Mouse (Mus musculus): Measurements from ENCODE around the gene Lcp2.

Lcp2 gene

GRCm38 (mm10) chr11:34048375-34049124 is 1.8 kb downstream of the Lcp2 start:
- no peak for DNase-seq

DNA sequence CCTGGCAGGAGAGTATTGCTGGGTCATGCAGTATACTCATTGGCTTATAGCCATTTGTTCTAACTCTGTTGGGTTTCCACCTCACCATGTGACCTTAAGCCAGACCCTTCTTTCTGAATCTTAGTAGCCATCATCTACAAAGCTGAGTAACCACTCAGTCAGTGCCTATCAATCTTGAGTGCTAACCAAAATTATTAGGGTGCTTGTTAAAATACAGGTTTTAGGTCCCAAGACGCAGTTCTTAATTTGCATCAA is 2.3 kb downstream of the Lcp2 start:
- no peak for DNase-seq

DNA sequence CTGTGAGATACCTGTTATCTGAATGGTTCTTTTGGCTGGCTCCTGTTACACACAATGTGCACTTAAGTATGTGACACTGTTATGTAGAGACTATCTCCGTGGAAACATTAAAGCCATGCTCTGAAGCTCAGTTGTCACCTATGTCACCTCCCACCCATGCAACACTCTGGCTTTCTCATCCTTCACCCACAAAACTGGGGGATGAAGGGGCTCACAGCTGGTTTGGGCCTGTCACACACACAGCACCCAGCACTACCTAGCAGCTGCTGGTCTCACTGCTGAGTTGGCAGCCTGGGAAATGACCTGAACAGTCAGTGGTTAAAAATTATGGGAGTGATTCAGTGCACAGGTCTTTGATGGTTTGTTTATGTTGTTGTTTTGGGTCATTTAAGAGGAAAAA is 3.3 kb downstream of the Lcp2 start:
- DNase-seq: no peak

- DNase-seq: no peak
Measured at GRCm38 (mm10) chr11:34050643-34051042, 3.9 kb downstream of the Lcp2 start.

DNA sequence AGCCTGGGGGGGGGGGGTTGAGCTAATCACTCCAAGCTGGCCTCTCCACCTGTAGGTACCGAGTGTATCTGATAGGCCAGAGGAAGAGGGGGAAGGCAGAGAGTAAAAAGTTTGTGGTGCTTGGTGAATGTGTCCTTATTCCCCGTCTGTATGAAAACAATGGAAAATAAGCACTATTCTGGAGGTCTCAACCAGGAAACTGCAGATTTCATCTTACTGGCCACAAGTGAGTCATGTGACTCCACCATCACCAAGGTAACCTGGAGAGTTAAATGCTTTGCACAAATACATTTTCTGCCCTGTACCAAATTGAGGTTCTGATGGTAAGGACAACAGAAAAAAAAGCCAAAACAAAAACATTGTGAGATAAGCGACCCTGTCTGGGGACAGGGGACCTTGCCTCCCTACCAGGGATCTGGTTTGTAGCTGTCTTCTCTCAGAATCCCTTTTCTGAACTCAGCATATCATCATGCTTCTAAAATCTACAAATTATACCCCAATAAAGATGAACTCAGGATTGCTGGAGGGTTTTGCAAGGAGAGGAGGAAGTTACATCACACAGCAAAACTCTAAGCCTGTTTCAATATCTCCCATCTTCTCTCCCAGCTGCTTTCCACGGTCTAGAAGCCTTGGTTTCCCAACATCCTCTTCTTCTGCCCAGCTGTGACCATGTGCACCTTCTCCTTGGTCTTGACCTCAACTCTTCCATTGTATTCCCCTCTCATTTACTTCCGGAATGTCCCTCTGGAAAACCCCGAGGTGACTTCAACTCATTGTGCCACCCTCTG is 6.5 kb downstream of the Lcp2 start:
- no peak for DNase-seq

GRCm38 (mm10) chr11:34054031-34054727 is 7.5 kb downstream of the Lcp2 start:
- no peak for DNase-seq

GRCm38 (mm10) chr11:34056715-34057114 is 10.0 kb downstream of the Lcp2 start:
- no peak for DNase-seq

DNA sequence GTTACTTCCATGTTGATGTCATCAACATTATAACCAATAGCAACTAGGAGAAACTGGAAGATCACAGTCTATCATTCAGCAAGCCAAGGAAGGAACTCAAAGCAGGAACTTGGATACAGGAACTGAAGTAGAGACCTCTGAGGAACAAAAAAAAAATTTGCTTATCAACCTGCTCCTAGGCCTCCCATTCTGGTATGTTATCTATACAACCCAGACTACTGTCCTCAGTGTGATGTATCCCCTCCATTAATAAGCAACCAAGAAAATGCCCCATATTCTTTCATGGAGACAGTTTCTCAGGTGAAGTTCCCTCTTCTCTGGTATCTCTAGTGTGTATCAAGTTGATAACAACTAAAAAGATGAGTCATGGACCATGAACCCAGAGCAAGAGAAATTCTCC is 11.6 kb downstream of the Lcp2 start:
- DNase-seq: no peak

GRCm38 (mm10) chr11:34058960-34059359 is 12.2 kb downstream of the Lcp2 start:
- no peak for DNase-seq

- no peak for DNase-seq
Measured at GRCm38 (mm10) chr11:34061740-34062139, 15.0 kb downstream of the Lcp2 start.

GRCm38 (mm10) chr11:34063257-34063656 is 16.5 kb downstream of the Lcp2 start:
- DNase-seq: no peak

DNA sequence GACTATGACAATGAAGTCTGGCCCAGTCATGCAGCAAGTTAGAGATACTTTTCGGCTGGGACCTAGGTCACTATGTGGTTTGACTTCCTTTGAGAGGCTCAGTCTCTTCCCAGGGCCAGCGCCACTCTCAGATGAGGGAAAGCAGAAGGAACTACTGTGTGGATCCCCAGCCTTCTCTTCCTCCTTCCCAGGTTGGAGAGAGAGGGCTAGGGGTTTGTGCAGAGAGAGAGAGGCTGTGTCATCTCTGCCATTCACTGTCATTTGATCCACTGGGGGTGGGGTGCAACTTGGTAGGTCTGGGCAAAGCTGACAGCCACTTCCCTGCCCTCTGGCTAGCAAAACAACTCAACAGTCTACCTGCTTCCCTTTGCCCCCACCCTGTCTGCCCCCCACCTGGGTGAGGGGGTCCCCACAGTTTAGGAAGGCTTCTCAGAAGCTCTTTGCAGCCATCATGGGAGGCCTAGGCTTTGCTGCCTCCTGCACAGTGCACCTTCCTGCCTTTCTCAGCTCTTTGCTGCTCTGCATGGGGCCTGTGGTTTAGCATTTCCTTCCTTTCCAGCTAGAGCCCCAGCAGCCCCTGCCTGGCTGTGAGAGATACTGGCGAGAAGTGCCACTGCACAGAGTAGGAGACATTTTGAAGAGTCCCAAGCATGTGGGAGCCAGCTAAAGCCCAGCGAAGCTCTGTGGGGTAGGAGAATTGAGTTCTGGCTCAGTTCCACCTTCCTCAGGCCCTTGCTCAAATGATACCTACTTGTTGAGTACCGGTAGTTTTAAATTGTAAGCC is 17.2 kb downstream of the Lcp2 start:
- no peak for DNase-seq

DNA sequence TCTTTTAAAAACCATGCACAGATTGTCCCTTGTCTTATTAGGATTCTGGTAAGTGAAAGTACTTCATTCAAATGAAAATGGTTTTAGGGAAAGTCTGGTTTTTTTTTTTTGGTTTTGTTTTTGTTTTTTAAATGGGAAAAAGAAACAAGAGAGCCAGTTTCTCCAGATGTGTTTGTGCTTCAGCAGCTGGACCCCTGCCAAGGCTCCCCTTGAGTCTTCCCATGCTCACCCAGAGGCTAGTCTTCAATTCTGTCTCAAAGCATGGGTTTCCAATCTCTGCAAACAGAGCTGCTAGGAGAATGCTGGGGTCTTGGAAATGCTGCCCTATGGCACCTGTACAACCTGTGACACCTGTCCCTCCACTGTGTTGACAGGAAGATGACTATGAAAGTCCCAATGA is 23.9 kb downstream of the Lcp2 start:
- no peak for DNase-seq

DNA sequence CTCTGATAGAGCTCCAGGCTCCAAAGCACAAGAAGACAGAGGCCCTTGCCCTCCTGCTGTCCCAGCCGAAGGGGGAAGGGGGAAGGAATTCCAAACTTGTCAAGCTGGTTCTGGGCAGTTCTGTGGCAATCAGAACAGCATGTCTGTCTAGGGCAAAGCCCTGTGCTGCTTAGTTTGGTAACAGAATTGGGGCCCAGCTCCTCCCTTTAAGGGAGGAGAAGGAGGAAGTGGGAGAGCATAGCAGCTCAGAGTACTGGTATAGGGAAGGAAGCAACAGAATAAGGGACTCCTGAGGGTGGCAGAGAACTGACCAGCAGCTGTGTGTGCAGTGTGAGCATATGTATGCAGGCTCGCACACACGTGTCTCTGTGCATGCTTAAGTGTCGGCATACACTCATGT is 25.6 kb downstream of the Lcp2 start:
- DNase-seq: no peak

- peak; percentile 59 for DNase-seq
Measured at GRCm38 (mm10) chr11:34073776-34074175, 27.1 kb downstream of the Lcp2 start.

- no peak for DNase-seq
Measured at GRCm38 (mm10) chr11:34077870-34078269, 31.1 kb downstream of the Lcp2 start.

DNA sequence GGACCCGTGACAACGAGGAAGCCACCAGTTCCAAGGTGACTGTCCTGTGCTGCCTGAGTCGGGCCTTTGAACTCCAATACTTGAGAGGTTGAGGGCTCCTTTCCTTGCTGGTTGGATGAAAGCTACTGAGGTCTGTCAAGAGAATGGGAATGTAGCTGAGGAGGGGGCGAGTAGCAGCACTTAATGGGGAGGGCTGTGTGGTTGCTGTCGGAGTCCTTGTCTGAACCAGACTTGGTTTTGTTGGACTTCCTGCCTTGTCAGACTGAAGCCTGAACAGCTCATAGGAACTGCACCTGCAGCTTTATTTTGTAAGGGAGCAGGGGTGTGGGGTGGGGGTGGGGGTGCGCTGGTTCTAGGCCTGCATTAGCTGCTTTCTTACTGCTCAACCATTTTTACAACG is 31.9 kb downstream of the Lcp2 start:
- no peak for DNase-seq

- no peak for DNase-seq
Measured at GRCm38 (mm10) chr11:34079542-34080464, 33.1 kb downstream of the Lcp2 start.

GRCm38 (mm10) chr11:34083795-34084194 is 37.1 kb downstream of the Lcp2 start:
- no peak for DNase-seq

DNA sequence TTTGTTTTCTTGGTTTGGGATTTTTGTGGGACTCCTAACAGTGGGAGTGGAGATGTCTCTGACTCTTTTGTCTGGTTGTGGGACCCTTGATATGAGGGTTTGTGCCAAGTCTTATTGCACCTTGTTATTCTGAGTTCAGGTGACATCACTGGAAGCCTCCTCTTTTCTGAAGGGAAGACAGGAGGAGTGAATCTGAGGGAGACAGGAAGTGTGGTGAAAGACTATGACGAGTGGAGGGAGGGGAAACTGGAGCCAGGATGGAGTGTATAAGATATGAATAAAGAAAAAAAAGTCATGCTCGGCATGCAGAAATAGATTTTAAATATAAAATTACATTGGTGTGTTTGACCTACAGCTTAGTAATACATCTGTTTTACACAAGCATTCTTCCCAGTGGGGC is 37.9 kb downstream of the Lcp2 start:
- no peak for DNase-seq

GRCm38 (mm10) chr11:34086164-34086751 is 39.5 kb downstream of the Lcp2 start:
- peak; percentile 8 for DNase-seq

GRCm38 (mm10) chr11:34087064-34087463 is 40.3 kb downstream of the Lcp2 start:
- no peak for DNase-seq
